Mouse (Mus musculus) stomach, embryonic 14.5 days (tissue): Measurements from ENCODE around the gene Grk2. TPM values are rescaled to one million over a fixed set of nuclear protein-coding genes. Genes with fewer than 3 reads are reported as not detected.

Source experiments
- ATAC-seq: fragments of 200-750 bp; cut with Nextera tagmentation; 2 replicates; pipeline ENCODE4 v1.8.0; 2017; ENCODE audit warnings: low read depth, moderate TSS enrichment; ENCODE audit not compliant: insufficient number of reproducible peaks, insufficient read depth, low FRiP score
- H3K27ac ChIP-seq: fragments of 300-500 bp; sonication (generic); 2 replicates; pipeline ENCODE4 v1.5.1; 2014; ENCODE audit warnings: mild to moderate bottlenecking, low read length, moderate library complexity, mixed read lengths
- H3K27me3 ChIP-seq: fragments of 300-500 bp; sonication (generic); 2 replicates; pipeline ENCODE4 v1.6.1; 2014; ENCODE audit warnings: low read length, control low read depth, mixed read lengths; ENCODE audit not compliant: control insufficient read depth, insufficient read depth
- H3K36me3 ChIP-seq: fragments of 300-500 bp; sonication (generic); 2 replicates; pipeline ENCODE4 v1.6.1; 2014; ENCODE audit warnings: mild to moderate bottlenecking, control low read depth, low read length, moderate library complexity, mixed read lengths; ENCODE audit not compliant: control insufficient read depth, insufficient read depth
- H3K4me1 ChIP-seq: fragments of 300-500 bp; sonication (generic); 2 replicates; pipeline ENCODE4 v1.6.1; 2014; ENCODE audit warnings: low read length, control low read depth, mixed read lengths; ENCODE audit not compliant: control insufficient read depth, insufficient read depth
- H3K4me2 ChIP-seq: fragments of 300-500 bp; sonication (generic); replicated peaks from 2 replicates; pipeline ENCODE4 v1.6.1; 2014; ENCODE audit warnings: low read depth, low read length, control low read depth
- H3K4me3 ChIP-seq: fragments of 300-500 bp; sonication (generic); 2 replicates; pipeline ENCODE4 v1.5.1; 2014; ENCODE audit warnings: low read depth, low read length, control low read depth
- H3K9ac ChIP-seq: fragments of 300-500 bp; sonication (generic); replicated peaks from 2 replicates; pipeline ENCODE4 v1.6.1; 2014; ENCODE audit warnings: low read depth, mild to moderate bottlenecking, control low read depth, low read length, moderate library complexity, mixed read lengths
- H3K9me3 ChIP-seq: fragments of 300-500 bp; sonication (generic); 2 replicates; pipeline ENCODE4 v1.6.1; 2016; ENCODE audit warnings: low read depth, low read length, control low read depth; ENCODE audit not compliant: control insufficient read depth
- WGBS: fragments of 180-500 bp; shearing (Covaris S2); extraction: QIAGEN DNeasy Blood & Tissue Kit; methylation state at CpG from one replicate; pipeline ENCODE4 v1.1.7; 2014; 5-methylcytosine and 5-hydroxymethylcytosine counted together
- polyA plus RNA-seq: library from polyadenylated mRNA; unstranded; fragments of >200 nt; fragmentation: Nextera tagmentation; extraction: Ambion mirVana; gene quantifications from 2 replicates; pipeline ENCODE4 v1.2.1, GENCODE M21; 2014

The Grk2 gene
- polyA plus RNA-seq, 1 experiment from 2014 or later, result 18.7 TPM

GRCm38 (mm10) chr19:4294381-4295097 lies 11.5 kb downstream of the Grk2 start:
- H3K4me2 ChIP-seq, result no peak overlapping the region
- no peaks in the 10 kb centered on the region for H3K27me3 ChIP-seq
- H3K9ac ChIP-seq, result no peak overlapping the region
- H3K4me3 ChIP-seq, result no peak overlapping the region
- peaks cover 35% of the 10 kb centered on the region for H3K36me3 ChIP-seq
- peaks cover 14% of the 10 kb centered on the region; the same call in 1 of the 2 replicates for H3K4me1 ChIP-seq
- H3K9me3 ChIP-seq, result no peaks in the 10 kb centered on the region
- H3K27ac ChIP-seq, result no peak overlapping the region
- WGBS, result 64% methylated on average over 14 of the region's 14 CpGs
- no peak for ATAC-seq

DNA sequence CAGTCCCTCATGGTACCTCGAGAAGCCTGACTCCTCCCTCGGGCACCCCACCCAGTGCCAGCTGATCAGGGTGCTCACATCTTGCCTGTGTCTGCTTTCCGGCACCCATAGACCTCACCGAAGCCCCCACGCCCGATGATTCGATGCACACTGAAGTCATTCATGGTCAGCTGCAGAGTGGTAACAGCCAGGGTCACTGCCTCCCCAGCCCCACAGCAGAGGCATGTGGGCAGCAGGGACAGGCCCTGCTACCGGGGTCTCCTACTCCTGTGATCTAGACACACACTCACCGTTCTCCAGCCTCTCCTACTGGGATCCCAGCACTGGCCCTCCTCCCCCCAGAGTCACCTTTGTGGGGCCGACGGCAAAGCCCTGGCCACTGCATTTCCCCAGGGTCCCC lies 14.9 kb downstream of the Grk2 start:
- H3K9ac ChIP-seq, result no peak overlapping the region
- WGBS, result 85% methylated on average over 11 of the region's 11 CpGs
- no peaks in the 10 kb centered on the region for H3K4me1 ChIP-seq
- no peaks in the 10 kb centered on the region for H3K9me3 ChIP-seq
- H3K27me3 ChIP-seq, result no peaks in the 10 kb centered on the region
- H3K4me3 ChIP-seq, result no peak overlapping the region
- no peak overlapping the region for H3K4me2 ChIP-seq
- H3K36me3 ChIP-seq, result peaks cover 67% of the 10 kb centered on the region
- ATAC-seq, result no peak
- H3K27ac ChIP-seq, result no peak overlapping the region

DNA sequence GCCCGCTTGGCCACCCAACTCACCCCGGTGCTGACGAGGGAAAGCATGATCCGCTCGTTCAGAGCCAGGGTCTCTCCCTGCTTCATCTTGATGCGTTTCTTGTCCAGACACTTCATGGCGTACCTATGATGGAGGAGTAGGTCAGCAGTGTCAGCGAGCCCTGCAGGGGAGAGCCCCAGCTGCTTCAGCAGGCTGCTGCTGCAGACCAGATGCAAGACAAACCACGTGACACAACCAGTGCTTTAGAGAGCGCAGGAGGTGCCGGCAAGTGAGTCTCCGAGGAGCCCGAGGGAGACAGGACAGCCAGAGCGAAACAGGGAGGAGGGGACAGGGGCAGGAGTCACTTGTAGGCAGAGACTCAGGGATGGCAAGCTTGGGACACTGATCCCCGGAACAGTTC lies 15.3 kb downstream of the Grk2 start:
- Histone ChIP-seq H3K9ac (no peak overlapping the region), H3K4me2 (no peak overlapping the region), H3K27ac (no peak overlapping the region), H3K27me3 (no peaks in the 10 kb centered on the region), H3K4me1 (no peaks in the 10 kb centered on the region), H3K9me3 (no peaks in the 10 kb centered on the region), H3K36me3 (peaks cover 70% of the 10 kb centered on the region), H3K4me3 (no peak overlapping the region)
- WGBS, result 73% methylated on average over 15 of the region's 15 CpGs
- ATAC-seq, result no peak

DNA sequence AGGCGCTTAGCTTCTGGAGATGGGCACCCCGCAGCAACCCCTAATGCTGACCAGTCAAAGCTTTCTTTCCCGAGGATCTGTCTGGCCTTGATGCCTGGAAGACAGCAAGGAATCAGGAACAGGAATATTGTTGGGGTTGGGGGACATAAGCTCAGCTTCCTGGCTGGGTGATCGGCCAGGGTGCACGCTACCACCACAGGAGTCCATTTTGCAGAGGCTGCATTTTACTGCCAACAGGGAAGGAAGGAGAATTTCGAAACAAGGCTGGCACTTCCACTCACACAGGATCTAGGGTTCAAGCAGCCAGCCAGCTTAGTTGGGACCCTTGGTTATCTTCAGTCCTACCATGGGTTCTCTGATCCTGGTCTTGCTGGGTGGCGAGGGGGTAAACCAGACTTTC lies 22.4 kb downstream of the Grk2 start:
- H3K4me3 ChIP-seq, result peak overlapping the region; percentile 50; the same call in 1 of the 2 replicates
- H3K4me2 ChIP-seq, result peak overlapping the region; percentile 73
- H3K9ac ChIP-seq, result no peak overlapping the region
- H3K27ac ChIP-seq, result no peak overlapping the region
- no peaks in the 10 kb centered on the region for H3K27me3 ChIP-seq
- WGBS, result 49% methylated on average over 7 of the region's 7 CpGs
- peaks cover 29% of the 10 kb centered on the region for H3K36me3 ChIP-seq
- ATAC-seq, result no peak
- H3K9me3 ChIP-seq, result peaks cover 4% of the 10 kb centered on the region; the same call in 1 of the 2 replicates
- H3K4me1 ChIP-seq, result no peaks in the 10 kb centered on the region

DNA sequence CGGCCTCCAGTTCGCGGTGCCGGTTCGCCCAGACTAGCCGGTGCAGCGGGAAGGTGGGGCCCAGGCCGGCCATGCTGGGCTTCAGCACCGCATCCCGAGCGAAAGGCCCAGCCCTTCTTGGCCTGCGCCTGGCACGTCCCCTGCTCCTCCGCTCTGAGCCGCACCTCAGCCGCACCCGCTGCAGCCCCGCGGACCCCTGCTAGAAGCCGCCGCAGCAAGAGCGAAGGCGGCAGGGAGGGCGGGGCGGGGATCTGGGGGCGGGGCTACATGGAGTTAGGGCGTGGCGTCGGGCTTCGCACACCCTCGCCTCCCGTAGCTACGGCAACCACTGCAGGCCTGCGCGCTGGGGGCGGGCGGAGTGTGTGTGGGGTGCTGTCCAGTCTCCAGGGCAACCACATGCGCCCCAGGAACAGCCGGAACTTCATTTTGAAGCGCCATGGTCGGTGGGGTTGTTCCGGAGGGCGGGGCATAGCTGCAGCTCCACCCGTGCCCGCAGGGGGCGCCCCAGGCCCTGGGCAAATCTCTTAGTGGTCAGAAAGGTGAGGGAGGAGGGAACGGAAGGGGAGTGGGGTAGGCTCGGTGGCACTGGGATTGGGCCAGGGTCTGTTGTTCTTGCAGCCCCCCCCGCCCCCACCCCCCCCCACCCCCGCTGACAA lies 23.0 kb downstream of the Grk2 start, which contains the start of gene Ankrd13d:
Gene Ankrd13d, minus strand, starts transcription at position 240 of the 656 bp plus-strand sequence.
- H3K27ac ChIP-seq, result no peak within 1 kb of the TSS; the same call in 1 of the 2 replicates
- H3K9ac ChIP-seq, result peak within 1 kb of the TSS; percentile 54
- no peaks in the 10 kb centered on the region for H3K27me3 ChIP-seq
- peak within 1 kb of the TSS; percentile 73 for H3K4me2 ChIP-seq
- WGBS, result 0% methylated on average over 48 of the region's 50 CpGs
- peaks cover 4% of the 10 kb centered on the region; the same call in 1 of the 2 replicates for H3K9me3 ChIP-seq
- H3K36me3 ChIP-seq, result peaks cover 24% of the 10 kb centered on the region
- no peaks in the 10 kb centered on the region for H3K4me1 ChIP-seq
- peak; percentile 94 for ATAC-seq
- H3K4me3 ChIP-seq, result peak within 1 kb of the TSS; percentile 50

DNA sequence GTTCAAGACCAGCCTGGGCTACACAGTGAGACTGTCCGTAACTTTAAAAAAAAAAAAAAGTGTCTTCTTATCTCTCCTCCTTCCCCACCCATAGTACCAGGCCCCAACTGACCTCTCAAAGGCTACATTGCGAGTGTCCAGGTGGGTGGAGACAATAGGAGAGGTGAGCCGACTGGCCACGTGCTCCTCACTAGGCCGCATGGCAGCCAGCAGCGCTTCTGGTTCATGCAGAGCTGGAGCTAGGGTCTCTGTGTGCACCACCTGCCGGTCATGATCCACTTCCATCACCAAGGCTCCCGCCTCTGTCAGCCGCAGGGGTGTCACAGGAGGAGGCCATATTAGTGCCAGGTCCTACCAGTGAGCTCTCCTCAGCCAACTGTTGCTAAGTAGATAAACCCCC lies 25.6 kb downstream of the Grk2 start:
- ATAC-seq, result no peak

DNA sequence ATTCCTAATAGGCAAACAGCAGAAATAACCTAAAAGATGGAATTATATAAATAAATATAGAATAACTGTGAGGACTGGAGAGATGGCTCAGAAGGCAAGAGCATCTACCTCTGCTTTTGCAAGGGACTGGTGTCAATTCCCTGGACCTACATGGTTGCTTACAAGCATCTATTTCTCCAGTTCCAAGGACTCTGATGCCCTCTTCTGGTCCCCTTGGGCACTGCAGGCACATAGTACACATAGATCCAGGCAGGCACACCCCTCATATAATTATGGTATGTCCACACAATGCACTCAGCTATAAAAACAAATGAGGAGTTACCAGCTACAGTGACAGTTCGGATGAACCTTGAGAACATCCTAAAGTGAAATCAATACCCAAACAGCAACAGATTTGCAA lies 26.5 kb downstream of the Grk2 start:
- 96% methylated on average over 1 of the region's 1 CpGs for WGBS
- Histone ChIP-seq H3K27me3 (no peaks in the 10 kb centered on the region), H3K4me2 (no peak overlapping the region), H3K27ac (no peak overlapping the region), H3K4me3 (no peak overlapping the region), H3K9me3 (peaks cover 4% of the 10 kb centered on the region; the same call in 1 of the 2 replicates), H3K9ac (no peak overlapping the region), H3K36me3 (peaks cover 2% of the 10 kb centered on the region; the same call in 1 of the 2 replicates), H3K4me1 (no peaks in the 10 kb centered on the region)
- ATAC-seq, result no peak

More for the DNA sequence above, 25.6 kb downstream of the Grk2 start:
- H3K27ac ChIP-seq, result no peak overlapping the region
- no peak overlapping the region for H3K4me3 ChIP-seq
- peaks cover 2% of the 10 kb centered on the region; the same call in 1 of the 2 replicates for H3K36me3 ChIP-seq
- H3K9ac ChIP-seq, result no peak overlapping the region
- peaks cover 4% of the 10 kb centered on the region; the same call in 1 of the 2 replicates for H3K9me3 ChIP-seq
- H3K4me1 ChIP-seq, result no peaks in the 10 kb centered on the region
- no peaks in the 10 kb centered on the region for H3K27me3 ChIP-seq
- 92% methylated on average over 9 of the region's 9 CpGs for WGBS
- H3K4me2 ChIP-seq, result no peak overlapping the region

- no peak for ATAC-seq
- no peaks in the 10 kb centered on the region for H3K4me1 ChIP-seq
- H3K9me3 ChIP-seq, result no peaks in the 10 kb centered on the region
- 90% methylated on average over 11 of the region's 11 CpGs for WGBS
- H3K27me3 ChIP-seq, result no peaks in the 10 kb centered on the region
- no peak overlapping the region for H3K4me3 ChIP-seq
- H3K36me3 ChIP-seq, result no peaks in the 10 kb centered on the region
- H3K9ac ChIP-seq, result no peak overlapping the region
- no peak overlapping the region for H3K4me2 ChIP-seq
- H3K27ac ChIP-seq, result no peak overlapping the region
Observed at GRCm38 (mm10) chr19:4270972-4271371, 35.0 kb downstream of the Grk2 start.
